Mouse (Mus musculus) CH12.LX (cell line): ENCODE data around the gene Dnlz.

ENCODE experiments used
- EP300 ChIP-seq: IDR thresholded peaks from 2 replicates; pipeline ENCODE4 v1.6.1; 2011; ENCODE audit warnings: low read length, improper control_type of control experiment
- ZMIZ1 ChIP-seq: IDR thresholded peaks from 2 replicates; pipeline ENCODE4 v1.6.1; 2012; ENCODE audit warnings: low read depth, mild to moderate bottlenecking, inconsistent platforms, low read length, improper control_type of control experiment

GRCm38 (mm10) chr2:26389154-26389690 is 37.3 kb upstream of the Dnlz start, which contains the start of the genes Entr1 and Pmpca:
- TF ChIP-seq EP300 (no peak), ZMIZ1 (peak; percentile 92)
